Mouse (Mus musculus): ENCODE measurements around the gene Mfsd14a. TPM values are rescaled to one million over a fixed set of nuclear protein-coding genes. Genes with fewer than 3 reads are reported as not detected.

Mfsd14a gene
- polyA plus RNA-seq (2015; fragmentation: Illumina TruSeq; extraction: RNeasy Lipid Tissue Mini Kit (QIAGEN cat#74804); ENCODE audit: low read depth, low replicate concordance), result 56.9 TPM

GRCm38 (mm10) chr3:116662463-116662863 lies at the start of gene Mfsd14a:
Gene Mfsd14a, minus strand, starts transcription at chr3:116662677.

DNA sequence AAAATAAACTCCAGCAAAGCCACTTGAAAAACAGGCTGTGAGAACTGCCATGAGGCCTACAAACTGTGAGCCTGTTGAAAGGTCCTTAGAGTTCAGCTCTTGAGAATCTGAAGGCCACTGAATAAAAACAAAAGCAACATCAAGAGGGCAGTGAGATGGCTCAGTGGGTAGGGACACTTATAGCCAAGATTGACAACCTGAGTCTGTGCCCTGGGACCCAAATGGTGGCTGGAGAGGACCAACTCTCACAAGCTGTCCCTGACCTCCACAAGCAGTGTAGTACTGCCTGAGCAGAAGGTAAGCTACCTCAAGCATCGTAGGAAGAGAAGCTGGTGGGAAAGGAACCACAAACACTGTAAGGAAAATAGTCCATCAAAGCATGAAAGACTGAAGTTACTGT lies 18.7 kb upstream of the Mfsd14a start, which contains the start of gene Gm43191:
TSS of gene Gm43191 (minus strand) at position 101 of the 400 bp plus-strand sequence.

DNA sequence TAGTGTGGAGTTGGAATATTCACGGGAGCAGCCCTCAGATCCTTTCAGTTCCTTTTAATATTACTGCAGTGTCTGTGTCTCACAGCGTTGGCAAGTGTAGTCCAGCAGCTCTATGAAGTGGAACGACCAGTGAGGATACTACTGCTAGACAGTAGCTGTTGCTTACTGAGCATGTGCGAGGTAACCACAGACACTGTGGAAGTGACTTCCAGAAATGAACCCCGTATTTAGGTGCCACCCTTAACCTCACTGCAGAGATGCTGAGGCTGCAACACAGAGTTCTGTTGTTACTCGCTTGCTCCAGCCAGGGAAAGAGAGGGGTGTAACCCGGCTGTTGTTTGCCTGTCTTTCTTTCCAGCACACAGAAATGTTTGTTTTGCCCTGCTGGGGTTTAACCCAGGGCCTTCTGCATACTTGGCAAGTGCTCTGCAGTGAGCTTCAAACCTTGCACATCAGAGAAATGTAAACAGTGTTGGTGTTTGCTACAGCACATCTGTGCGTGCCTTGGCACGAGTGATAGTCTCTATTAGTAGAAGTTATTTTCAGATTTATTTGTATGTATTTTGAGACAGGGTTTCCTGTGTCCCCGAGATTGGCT lies 48.1 kb downstream of the Mfsd14a start, which contains the start of gene Trmt13:
TSS of gene Trmt13 (minus strand) at position 293 of the 598 bp plus-strand sequence.

GRCm38 (mm10) chr3:116594728-116595602 lies 67.5 kb downstream of the Mfsd14a start, which contains the start of gene Sass6:
Gene Sass6, plus strand, starts transcription at chr3:116594982.

Other genes starting within 250 kb of the Mfsd14a start
- 1.8 TPM for gene Cdc14a, start 238.6 kb downstream of the Mfsd14a start, polyA plus RNA-seq (2015; fragmentation: Illumina TruSeq; extraction: RNeasy Lipid Tissue Mini Kit (QIAGEN cat#74804); ENCODE audit: low read depth, low replicate concordance)
- 72.4 TPM for gene Rtca, start 154.5 kb downstream of the Mfsd14a start, polyA plus RNA-seq (2015; fragmentation: Illumina TruSeq; extraction: RNeasy Lipid Tissue Mini Kit (QIAGEN cat#74804); ENCODE audit: low read depth, low replicate concordance)
- gene Dbt, start 149.6 kb downstream of the Mfsd14a start, polyA plus RNA-seq (2015; fragmentation: Illumina TruSeq; extraction: RNeasy Lipid Tissue Mini Kit (QIAGEN cat#74804); ENCODE audit: low read depth, low replicate concordance), result 19.2 TPM
- not detected for gene Lrrc39, start 99.7 kb downstream of the Mfsd14a start, polyA plus RNA-seq (2015; fragmentation: Illumina TruSeq; extraction: RNeasy Lipid Tissue Mini Kit (QIAGEN cat#74804); ENCODE audit: low read depth, low replicate concordance)
- gene Sass6, start 67.7 kb downstream of the Mfsd14a start, polyA plus RNA-seq (2015; fragmentation: Illumina TruSeq; extraction: RNeasy Lipid Tissue Mini Kit (QIAGEN cat#74804); ENCODE audit: low read depth, low replicate concordance), result 3.8 TPM
- 12.8 TPM for gene Trmt13, start 48.1 kb downstream of the Mfsd14a start, polyA plus RNA-seq (2015; fragmentation: Illumina TruSeq; extraction: RNeasy Lipid Tissue Mini Kit (QIAGEN cat#74804); ENCODE audit: low read depth, low replicate concordance)
- not detected for gene Gm43191, start 18.6 kb upstream of the Mfsd14a start, polyA plus RNA-seq (2015; fragmentation: Illumina TruSeq; extraction: RNeasy Lipid Tissue Mini Kit (QIAGEN cat#74804); ENCODE audit: low read depth, low replicate concordance)
- gene Slc35a3, start 50.2 kb upstream of the Mfsd14a start, polyA plus RNA-seq (2015; fragmentation: Illumina TruSeq; extraction: RNeasy Lipid Tissue Mini Kit (QIAGEN cat#74804); ENCODE audit: low read depth, low replicate concordance), result 17.2 TPM
- 16.1 TPM for gene Agl, start 145.5 kb upstream of the Mfsd14a start, polyA plus RNA-seq (2015; fragmentation: Illumina TruSeq; extraction: RNeasy Lipid Tissue Mini Kit (QIAGEN cat#74804); ENCODE audit: low read depth, low replicate concordance)
- 0.68 TPM for gene Frrs1, start 196.8 kb upstream of the Mfsd14a start, polyA plus RNA-seq (2015; fragmentation: Illumina TruSeq; extraction: RNeasy Lipid Tissue Mini Kit (QIAGEN cat#74804); ENCODE audit: low read depth, low replicate concordance)

Data from brain, adult 10 weeks (tissue).